Comparison of ENCODE assay signal across 9 mouse cellular contexts in the genomic region with DNA sequence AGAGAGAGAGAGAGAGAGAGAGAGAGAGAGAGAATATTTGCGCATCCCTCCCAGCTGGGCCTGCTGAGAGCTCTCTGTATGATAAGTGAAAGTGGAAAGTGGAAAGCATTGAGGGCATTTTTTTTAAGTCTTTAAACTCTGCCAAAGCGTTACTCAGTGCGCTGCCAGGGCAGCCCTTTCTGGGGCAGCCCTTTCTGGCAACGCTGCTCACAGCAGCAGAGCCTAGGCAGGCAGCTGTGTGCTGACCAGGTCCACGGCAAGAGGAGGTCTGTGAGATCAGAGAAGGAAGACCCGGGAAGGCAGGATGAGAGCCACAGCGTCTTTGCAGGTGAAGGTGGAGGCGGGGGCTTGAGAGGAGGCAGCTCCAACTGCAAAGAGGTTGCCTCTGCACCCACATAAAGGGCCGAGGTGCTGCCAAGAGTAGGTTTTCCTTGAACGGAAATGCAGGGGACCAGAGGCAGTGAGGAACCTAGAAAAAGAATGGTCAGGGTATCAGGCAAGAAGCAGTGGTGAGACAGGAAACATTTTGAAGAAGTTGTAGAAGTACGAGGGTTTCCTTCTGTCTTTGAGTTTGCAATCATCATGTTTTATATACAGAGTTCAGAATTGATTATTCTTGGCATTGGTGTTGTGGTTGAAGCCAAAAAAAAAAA.
DNase-seq lines count a peak whose midpoint lies in the region; ATAC-seq and TF ChIP-seq lines count a peak whose summit lies in the region.
"Had no signal": no experiment of that assay in that cellular context is flagged by ENCODE, and none has a peak within 500 bp of the region (broad histone marks: within the 10 kb centered on the region; RNA-seq: fewer than 3 reads in every experiment).

No protein-coding gene starts in this region.

- no peak for TF ChIP-seq CTCF in layer of hippocampus, adult 2 months (conservative IDR thresholded peaks at IDR 0.05)
- TF ChIP-seq CTCF in forebrain, postnatal 0 days (IDR thresholded peaks at IDR 0.05; ENCODE audit: low read depth), result no peak

- peak overlapping the region; percentile 13; the same call in 1 of the 2 replicates for H3K4me2 ChIP-seq in forebrain, postnatal 0 days (ENCODE audit: low read depth)
- 0 out of 2 replicates have a peak overlapping the region, but pooled peaks have one; percentile 18 for H3K4me2 ChIP-seq in intestine, embryonic 14.5 days (ENCODE audit: low read length)
- H3K4me2 ChIP-seq in stomach, embryonic 15.5 days, result peak overlapping the region; percentile 29

- no peaks in the 10 kb centered on the region for H3K9me3 ChIP-seq in forebrain, postnatal 0 days (ENCODE audit: low read length)
- H3K9me3 ChIP-seq in intestine, embryonic 14.5 days (ENCODE audit: control insufficient read depth, low read length), result no peaks in the 10 kb centered on the region
- H3K9me3 ChIP-seq in stomach, embryonic 15.5 days, result no peaks in the 10 kb centered on the region

- H3K36me3 ChIP-seq in forebrain, postnatal 0 days (ENCODE audit: insufficient read depth), result no peaks in the 10 kb centered on the region; the same call in 1 of the 2 replicates
- H3K36me3 ChIP-seq in intestine, embryonic 14.5 days (ENCODE audit: control insufficient read depth, insufficient read depth, low read length), result no peaks in the 10 kb centered on the region
- 0 out of 2 replicates have a peak, but pooled peaks cover 2% of the 10 kb centered on the region for H3K36me3 ChIP-seq in stomach, embryonic 15.5 days

- H3K27ac ChIP-seq in layer of hippocampus, adult 2 months, result peak overlapping the region; percentile 73
- H3K27ac ChIP-seq in forebrain, postnatal 0 days (ENCODE audit: low read depth, low read length), result no peak overlapping the region
- 0 out of 2 replicates have a peak overlapping the region, but pooled peaks have one; percentile 22 for H3K27ac ChIP-seq in intestine, embryonic 14.5 days (ENCODE audit: low read depth)
- H3K27ac ChIP-seq in stomach, embryonic 15.5 days, result peak overlapping the region; percentile 65

- WGBS in forebrain, postnatal 0 days, result 37% methylated on average over 11 of the region's 11 CpGs
- WGBS in intestine, embryonic 14.5 days, result 39% methylated on average over 11 of the region's 11 CpGs
- 31% methylated on average over 11 of the region's 11 CpGs for WGBS in stomach, embryonic 15.5 days

- ATAC-seq in forebrain, postnatal 0 days, result peak; percentile 70
- ATAC-seq in intestine, embryonic 14.5 days (replicated peaks; ENCODE audit: low FRiP score, low TSS enrichment, low read depth), result no peak
- ATAC-seq in stomach, embryonic 15.5 days (ENCODE audit: insufficient read depth, low FRiP score, low read depth), result no peak; the same call in 1 of the 2 replicates

- H3K4me1 ChIP-seq in forebrain, postnatal 0 days (ENCODE audit: insufficient read depth), result peaks cover 11% of the 10 kb centered on the region; the same call in 1 of the 2 replicates
- H3K4me1 ChIP-seq in intestine, embryonic 14.5 days (replicated peaks; ENCODE audit: control insufficient read depth, insufficient read depth, low read length), result peaks cover 17% of the 10 kb centered on the region
- H3K4me1 ChIP-seq in stomach, embryonic 15.5 days, result peaks cover 8% of the 10 kb centered on the region; the same call in 1 of the 2 replicates

- H3K9ac ChIP-seq in forebrain, postnatal 0 days, result peak overlapping the region; percentile 37; the same call in 1 of the 2 replicates
- H3K9ac ChIP-seq in intestine, embryonic 14.5 days (ENCODE audit: low read length), result no peak overlapping the region
- H3K9ac ChIP-seq in stomach, embryonic 15.5 days, result no peak overlapping the region

- DNase-seq in layer of hippocampus, adult 2 months (ENCODE audit: low spot score in 2 of 2), result peak in 1 of 2 experiments; percentile 21
- no peak for DNase-seq in layer of hippocampus, postnatal 36 days
- peak; percentile 31 to 35 for DNase-seq in adrenal gland, adult 18-20 months (ENCODE audit: low spot score in 2 of 2)
- DNase-seq in forebrain, postnatal 0 days, result peak; percentile 48
- DNase-seq in intestine, embryonic 14.5 days (ENCODE audit: low spot score), result no peak
- DNase-seq in thymus, postnatal 25 days, result no peak
- no peak for DNase-seq in kidney, postnatal 36 days

- H3K27me3 ChIP-seq in forebrain, postnatal 0 days (ENCODE audit: insufficient read depth, low read length), result no peaks in the 10 kb centered on the region
- H3K27me3 ChIP-seq in intestine, embryonic 14.5 days (replicated peaks; ENCODE audit: control insufficient read depth, insufficient read depth, low read length), result no peaks in the 10 kb centered on the region
- no peaks in the 10 kb centered on the region for H3K27me3 ChIP-seq in stomach, embryonic 15.5 days (replicated peaks)

- H3K4me3 ChIP-seq in layer of hippocampus, adult 2 months, result peak overlapping the region; percentile 38
- no peak overlapping the region for H3K4me3 ChIP-seq in forebrain, postnatal 0 days (ENCODE audit: low read depth, low read length)
- no peak overlapping the region; the same call in 1 of the 2 replicates for H3K4me3 ChIP-seq in intestine, embryonic 14.5 days (ENCODE audit: low read depth, low read length)
- H3K4me3 ChIP-seq in stomach, embryonic 15.5 days (replicated peaks), result no peak overlapping the region; the same call in 1 of the 2 replicates
- H3K4me3 ChIP-seq: erythroblast, embryonic 14.5 days had no signal

Comparison
In these comparisons a context has a peak if more than half of its experiments do, and no peak if none do; other contexts are left out.
1. DNase-seq: peak in adrenal gland, adult 18-20 months (2 of 2) and forebrain, postnatal 0 days (single experiment); none in layer of hippocampus, postnatal 36 days (0 of 2), intestine, embryonic 14.5 days (single experiment), thymus, postnatal 25 days (single experiment) and kidney, postnatal 36 days (0 of 2).
2. Peak in every context shown above with its lines, with median percentiles within 50 percentile points of each other: H3K4me2 ChIP-seq.